Mouse (Mus musculus): Measurements from ENCODE around the gene Ugt1a6a. TPM values are rescaled to one million over a fixed set of nuclear protein-coding genes. Genes with fewer than 3 reads are reported as not detected.
A peak's percentile ranks its signal among the peaks of the same experiment; 100 is the strongest.

Ugt1a6a gene
- polyA plus RNA-seq, 1 experiment from 2014 or later = 0.80 TPM

DNA sequence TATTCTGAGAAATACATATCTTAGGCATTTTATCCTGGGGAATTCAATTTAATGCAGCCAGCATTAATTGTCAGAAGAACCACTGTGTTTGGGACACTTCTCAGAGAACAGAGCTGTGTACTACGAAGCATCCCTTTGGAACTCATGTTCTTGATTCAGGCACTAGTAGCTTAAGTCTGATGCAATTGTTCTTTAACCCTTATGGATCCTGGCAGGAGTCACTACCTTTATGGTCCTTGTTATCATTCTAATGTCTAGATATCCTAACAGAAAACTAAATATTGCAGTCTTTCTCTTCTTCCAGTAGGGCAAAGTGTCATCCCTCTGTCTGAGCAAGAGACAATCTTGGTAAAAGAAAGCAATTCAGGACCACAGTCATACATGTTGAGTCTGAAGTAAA lies 78.5 kb downstream of the Ugt1a6a start:
- H3K4me1 ChIP-seq (replicated peaks; ENCODE audit: control insufficient read depth, insufficient read depth, low read length) = no peaks in the 10 kb centered on the region
- WGBS = 65% methylated on average over 1 of the region's 1 CpGs

DNA sequence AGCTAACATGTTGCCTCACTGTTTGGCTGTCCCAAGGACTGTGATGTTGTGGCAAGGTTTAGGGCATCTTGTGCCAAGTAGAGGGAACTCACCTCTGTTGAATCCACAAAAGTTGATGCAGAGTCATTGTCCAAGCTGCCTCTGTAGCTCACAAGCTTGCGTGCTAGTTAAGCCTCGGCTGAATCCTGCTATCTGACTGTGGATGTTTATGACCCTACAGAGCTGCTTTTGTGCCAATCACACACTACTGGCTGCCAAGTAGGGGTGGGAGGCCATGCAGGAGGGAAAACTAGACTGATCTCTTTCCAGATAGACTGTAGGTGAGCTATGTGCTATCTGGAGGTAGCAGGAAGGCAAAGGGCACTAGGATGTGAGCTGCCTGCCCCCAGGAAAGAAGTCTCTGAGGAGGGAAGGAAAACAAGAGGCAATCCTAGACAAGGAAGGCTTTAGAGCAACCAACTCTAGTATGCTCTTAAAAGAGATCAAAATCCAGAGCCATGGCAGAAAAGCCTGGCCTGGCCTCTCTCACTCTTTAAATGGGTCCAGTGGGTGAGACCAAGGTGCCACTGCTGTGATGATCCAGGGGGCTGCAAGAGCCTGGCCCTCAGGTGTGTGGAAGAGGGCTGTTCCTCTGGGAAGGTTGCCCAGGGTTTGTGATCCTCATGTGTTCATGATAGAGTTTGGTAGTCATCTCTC lies 79.3 kb downstream of the Ugt1a6a start:
- no peak for ATAC-seq (replicated peaks; ENCODE audit: low FRiP score)
- Histone ChIP-seq H3K9me3 (ENCODE audit: control insufficient read depth, low read length) (peaks cover 59% of the 10 kb centered on the region), H3K4me3 (ENCODE audit: low read depth, low read length) (no peak overlapping the region), H3K9ac (ENCODE audit: low read depth, low read length) (no peak overlapping the region), H3K36me3 (ENCODE audit: control insufficient read depth, insufficient read depth, low read length) (no peaks in the 10 kb centered on the region), H3K4me2 (no peak overlapping the region), H3K27me3 (replicated peaks; ENCODE audit: control insufficient read depth, insufficient read depth, low read length) (no peaks in the 10 kb centered on the region), H3K4me1 (replicated peaks; ENCODE audit: control insufficient read depth, insufficient read depth, low read length) (no peaks in the 10 kb centered on the region), H3K27ac (ENCODE audit: low read depth, low read length) (no peak overlapping the region)
- peak; percentile 45 for DNase-seq (ENCODE audit: low spot score)
- WGBS = 72% methylated on average over 2 of the region's 2 CpGs

More for the DNA sequence above, 78.5 kb downstream of the Ugt1a6a start:
- Histone ChIP-seq H3K4me2 (no peak overlapping the region), H3K36me3 (ENCODE audit: control insufficient read depth, insufficient read depth, low read length) (no peaks in the 10 kb centered on the region), H3K27me3 (replicated peaks; ENCODE audit: control insufficient read depth, insufficient read depth, low read length) (no peaks in the 10 kb centered on the region), H3K27ac (ENCODE audit: low read depth, low read length) (no peak overlapping the region), H3K4me3 (ENCODE audit: low read depth, low read length) (no peak overlapping the region), H3K9ac (ENCODE audit: low read depth, low read length) (no peak overlapping the region), H3K9me3 (ENCODE audit: control insufficient read depth, low read length) (peaks cover 59% of the 10 kb centered on the region)
- ATAC-seq (replicated peaks; ENCODE audit: low FRiP score) (no peak), DNase-seq (ENCODE audit: low spot score) (peak; percentile 27)

DNA sequence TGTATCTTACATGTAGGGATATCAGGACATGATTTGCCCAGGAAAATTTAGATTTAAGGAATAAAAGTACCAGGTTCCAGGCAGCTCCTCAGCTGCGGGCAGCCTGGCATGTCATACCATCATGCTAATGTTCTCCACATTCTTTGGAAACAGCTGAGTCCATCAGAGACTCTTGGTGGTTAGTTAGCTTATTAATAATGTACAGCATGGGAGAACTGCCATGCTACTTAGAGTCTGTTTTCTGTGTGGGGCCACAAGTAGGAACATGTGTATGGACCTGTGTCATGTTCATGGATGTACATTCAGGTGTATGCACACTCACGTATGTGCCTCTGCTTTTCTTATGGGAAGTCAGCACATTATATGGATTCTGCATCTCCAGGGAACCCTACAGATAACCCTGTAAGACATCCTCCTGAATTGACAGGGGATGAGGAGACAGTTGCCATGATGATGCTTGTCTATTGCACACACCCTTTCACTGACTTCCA lies 79.9 kb downstream of the Ugt1a6a start:
- Histone ChIP-seq H3K27me3 (replicated peaks; ENCODE audit: control insufficient read depth, insufficient read depth, low read length) (no peaks in the 10 kb centered on the region), H3K4me2 (no peak overlapping the region), H3K27ac (ENCODE audit: low read depth, low read length) (no peak overlapping the region), H3K4me3 (ENCODE audit: low read depth, low read length) (no peak overlapping the region), H3K4me1 (replicated peaks; ENCODE audit: control insufficient read depth, insufficient read depth, low read length) (no peaks in the 10 kb centered on the region), H3K36me3 (ENCODE audit: control insufficient read depth, insufficient read depth, low read length) (no peaks in the 10 kb centered on the region), H3K9ac (ENCODE audit: low read depth, low read length) (no peak overlapping the region), H3K9me3 (ENCODE audit: control insufficient read depth, low read length) (peaks cover 59% of the 10 kb centered on the region)
- WGBS = 71% methylated on average over 2 of the region's 2 CpGs
- DNase-seq (ENCODE audit: low spot score) (no peak), ATAC-seq (replicated peaks; ENCODE audit: low FRiP score) (no peak)

DNA sequence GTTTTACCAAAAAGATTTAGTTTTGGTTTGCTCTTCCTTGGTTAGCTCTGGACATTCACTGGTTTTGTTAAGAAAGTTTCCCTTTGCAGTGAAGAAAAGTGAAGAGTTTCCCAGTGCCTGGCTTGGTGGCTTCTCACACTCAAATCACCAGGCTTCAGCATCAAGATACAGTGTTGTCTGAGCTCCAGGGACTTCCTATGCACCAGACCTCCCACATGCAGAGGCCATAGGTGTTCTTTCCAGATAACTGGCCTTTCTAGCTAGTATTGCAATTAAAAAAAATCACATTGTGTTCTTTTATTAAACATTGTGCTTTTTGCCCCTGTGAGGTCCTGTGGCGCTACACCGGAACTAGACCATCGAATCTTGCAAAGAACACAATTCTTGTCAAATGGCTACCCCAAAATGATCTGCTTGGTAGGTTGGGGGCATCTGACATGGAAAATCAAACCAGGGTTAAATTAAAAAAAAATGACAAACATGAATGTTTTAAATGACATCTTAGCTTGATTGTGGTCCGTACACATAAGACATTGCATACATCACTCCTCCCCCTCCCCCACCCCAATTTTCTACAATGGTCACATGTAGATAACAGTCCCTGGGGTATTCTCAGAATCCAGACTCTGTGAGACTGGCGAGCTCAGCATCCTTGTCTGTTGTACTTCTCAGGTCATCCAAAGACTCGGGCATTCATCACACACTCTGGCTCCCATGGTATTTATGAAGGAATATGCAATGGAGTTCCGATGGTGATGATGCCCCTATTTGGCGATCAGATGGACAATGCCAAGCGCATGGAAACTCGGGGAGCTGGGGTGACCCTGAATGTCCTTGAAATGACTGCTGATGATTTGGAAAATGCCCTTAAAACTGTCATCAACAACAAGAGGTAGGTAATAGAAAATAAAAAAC lies 81.1 kb downstream of the Ugt1a6a start:
- H3K27ac ChIP-seq (ENCODE audit: low read depth, low read length) = no peak overlapping the region
- no peak overlapping the region for H3K9ac ChIP-seq (ENCODE audit: low read depth, low read length)
- 66% methylated on average over 10 of the region's 10 CpGs for WGBS
- H3K4me3 ChIP-seq (ENCODE audit: low read depth, low read length) = no peak overlapping the region
- no peaks in the 10 kb centered on the region for H3K27me3 ChIP-seq (replicated peaks; ENCODE audit: control insufficient read depth, insufficient read depth, low read length)
- DNase-seq (ENCODE audit: low spot score) (peak; percentile 36), ATAC-seq (replicated peaks; ENCODE audit: low FRiP score) (no peak)
- no peaks in the 10 kb centered on the region for H3K4me1 ChIP-seq (replicated peaks; ENCODE audit: control insufficient read depth, insufficient read depth, low read length)
- H3K36me3 ChIP-seq (ENCODE audit: control insufficient read depth, insufficient read depth, low read length) = no peaks in the 10 kb centered on the region
- H3K9me3 ChIP-seq (ENCODE audit: control insufficient read depth, low read length) = peaks cover 59% of the 10 kb centered on the region
- H3K4me2 ChIP-seq = no peak overlapping the region

DNA sequence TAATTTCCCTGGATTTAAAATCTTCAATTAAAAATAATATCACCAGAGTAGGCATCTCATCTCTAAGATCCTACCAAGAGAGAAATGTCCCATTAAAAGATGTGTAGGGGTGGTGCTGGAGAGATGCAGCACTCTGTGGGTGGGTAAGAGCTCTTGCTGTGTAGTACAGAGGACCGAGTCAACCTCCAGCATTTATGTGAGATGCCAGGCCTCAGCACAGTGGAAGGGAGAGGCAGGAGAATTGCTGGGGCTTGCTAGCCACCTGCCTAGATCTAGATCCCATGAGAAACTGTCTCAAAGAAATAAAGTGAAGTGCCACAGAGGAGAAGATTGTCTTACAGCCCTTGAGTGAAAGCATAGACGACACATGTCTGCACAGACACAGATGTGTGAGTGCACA lies 81.9 kb downstream of the Ugt1a6a start:
- peak; percentile 30 for DNase-seq (ENCODE audit: low spot score)
- Histone ChIP-seq H3K27ac (ENCODE audit: low read depth, low read length) (no peak overlapping the region), H3K4me1 (replicated peaks; ENCODE audit: control insufficient read depth, insufficient read depth, low read length) (no peaks in the 10 kb centered on the region), H3K36me3 (ENCODE audit: control insufficient read depth, insufficient read depth, low read length) (no peaks in the 10 kb centered on the region), H3K4me2 (no peak overlapping the region), H3K9me3 (ENCODE audit: control insufficient read depth, low read length) (peaks cover 56% of the 10 kb centered on the region), H3K9ac (ENCODE audit: low read depth, low read length) (no peak overlapping the region), H3K4me3 (ENCODE audit: low read depth, low read length) (no peak overlapping the region), H3K27me3 (replicated peaks; ENCODE audit: control insufficient read depth, insufficient read depth, low read length) (no peaks in the 10 kb centered on the region)
- ATAC-seq (replicated peaks; ENCODE audit: low FRiP score) = no peak
- 50% methylated on average over 2 of the region's 2 CpGs for WGBS

DNA sequence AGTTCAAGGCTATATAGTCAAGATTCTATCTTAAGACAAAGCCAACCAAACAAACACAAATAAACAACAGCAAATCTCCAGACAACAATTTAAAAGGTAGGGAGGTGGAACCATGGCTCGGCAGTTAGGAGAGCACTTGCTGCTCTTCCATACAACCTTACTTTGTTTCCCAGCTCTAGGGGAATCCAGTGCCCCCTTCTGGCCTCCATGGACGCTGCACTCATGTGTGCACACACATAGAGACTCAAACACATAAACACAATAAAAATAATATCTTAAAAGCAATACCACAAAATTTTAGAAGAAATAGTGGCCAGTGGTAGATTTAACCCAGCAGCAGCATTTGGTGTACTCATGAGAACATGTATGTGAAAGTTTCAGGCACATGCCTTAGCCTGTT lies 82.5 kb downstream of the Ugt1a6a start:
- WGBS = 60% methylated on average over 2 of the region's 2 CpGs
- Histone ChIP-seq H3K27me3 (replicated peaks; ENCODE audit: control insufficient read depth, insufficient read depth, low read length) (no peaks in the 10 kb centered on the region), H3K9ac (ENCODE audit: low read depth, low read length) (no peak overlapping the region), H3K36me3 (ENCODE audit: control insufficient read depth, insufficient read depth, low read length) (no peaks in the 10 kb centered on the region), H3K4me2 (no peak overlapping the region), H3K4me3 (ENCODE audit: low read depth, low read length) (no peak overlapping the region), H3K4me1 (replicated peaks; ENCODE audit: control insufficient read depth, insufficient read depth, low read length) (no peaks in the 10 kb centered on the region), H3K9me3 (ENCODE audit: control insufficient read depth, low read length) (peaks cover 51% of the 10 kb centered on the region), H3K27ac (ENCODE audit: low read depth, low read length) (no peak overlapping the region)
- no peak for ATAC-seq (replicated peaks; ENCODE audit: low FRiP score)
- DNase-seq (ENCODE audit: low spot score) = peak; percentile 33

DNA sequence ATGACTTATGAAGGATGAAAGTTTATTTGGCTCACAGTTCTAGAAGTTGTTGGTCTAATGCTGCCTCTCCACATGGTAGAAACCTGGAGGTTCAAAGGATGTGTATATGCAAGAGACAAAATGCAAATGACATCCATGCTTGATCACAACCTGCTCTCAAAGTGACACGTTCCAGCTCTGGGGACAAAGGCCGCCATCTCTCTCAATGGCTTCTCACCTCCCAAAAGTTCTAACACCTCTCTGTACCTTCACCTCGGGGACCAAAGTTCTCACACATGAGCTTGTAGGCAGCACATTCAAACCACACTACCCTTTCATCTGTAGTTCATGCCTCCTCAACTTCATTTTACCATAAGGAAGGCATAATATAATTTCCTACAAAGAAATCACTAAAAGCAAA lies 83.0 kb downstream of the Ugt1a6a start:
- peak; percentile 30 for DNase-seq (ENCODE audit: low spot score)
- Histone ChIP-seq H3K9ac (ENCODE audit: low read depth, low read length) (no peak overlapping the region), H3K27ac (ENCODE audit: low read depth, low read length) (no peak overlapping the region), H3K4me1 (replicated peaks; ENCODE audit: control insufficient read depth, insufficient read depth, low read length) (no peaks in the 10 kb centered on the region), H3K36me3 (ENCODE audit: control insufficient read depth, insufficient read depth, low read length) (no peaks in the 10 kb centered on the region), H3K27me3 (replicated peaks; ENCODE audit: control insufficient read depth, insufficient read depth, low read length) (no peaks in the 10 kb centered on the region), H3K4me2 (no peak overlapping the region), H3K4me3 (ENCODE audit: low read depth, low read length) (no peak overlapping the region), H3K9me3 (ENCODE audit: control insufficient read depth, low read length) (peaks cover 48% of the 10 kb centered on the region)
- no peak for ATAC-seq (replicated peaks; ENCODE audit: low FRiP score)
- WGBS = 40% methylated on average over 3 of the region's 3 CpGs

DNA sequence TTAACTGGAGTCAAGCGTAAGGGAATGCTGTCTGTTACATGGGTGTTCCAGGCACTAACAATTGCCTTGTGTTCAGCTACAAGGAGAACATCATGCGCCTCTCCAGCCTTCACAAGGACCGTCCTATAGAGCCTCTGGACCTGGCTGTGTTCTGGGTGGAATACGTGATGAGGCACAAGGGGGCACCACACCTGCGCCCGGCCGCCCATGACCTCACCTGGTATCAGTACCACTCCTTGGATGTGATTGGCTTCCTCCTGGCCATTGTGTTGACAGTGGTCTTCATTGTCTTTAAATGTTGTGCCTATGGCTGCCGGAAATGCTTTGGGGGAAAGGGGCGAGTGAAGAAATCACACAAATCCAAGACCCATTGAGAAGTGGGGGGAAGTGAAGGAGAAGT lies 83.4 kb downstream of the Ugt1a6a start:
- H3K27me3 ChIP-seq (replicated peaks; ENCODE audit: control insufficient read depth, insufficient read depth, low read length) = no peaks in the 10 kb centered on the region
- peaks cover 44% of the 10 kb centered on the region for H3K9me3 ChIP-seq (ENCODE audit: control insufficient read depth, low read length)
- H3K4me3 ChIP-seq (ENCODE audit: low read depth, low read length) = no peak overlapping the region
- no peak overlapping the region for H3K9ac ChIP-seq (ENCODE audit: low read depth, low read length)
- ATAC-seq (replicated peaks; ENCODE audit: low FRiP score) = no peak
- H3K4me1 ChIP-seq (replicated peaks; ENCODE audit: control insufficient read depth, insufficient read depth, low read length) = no peaks in the 10 kb centered on the region
- WGBS = 72% methylated on average over 9 of the region's 9 CpGs
- peak; percentile 46 for DNase-seq (ENCODE audit: low spot score)
- no peak overlapping the region for H3K4me2 ChIP-seq
- H3K27ac ChIP-seq (ENCODE audit: low read depth, low read length) = no peak overlapping the region
- no peaks in the 10 kb centered on the region for H3K36me3 ChIP-seq (ENCODE audit: control insufficient read depth, insufficient read depth, low read length)

Data from liver, embryonic 11.5 days (tissue).